Mouse (Mus musculus): ENCODE data around the gene Phf6.

- TF ChIP-seq CTCF (conservative IDR thresholded peaks at IDR 0.05 in 1 of 2, IDR thresholded peaks at IDR 0.05 in 1 of 2; ENCODE audit: low read depth in 2 of 2, low read length in 2 of 2) (no peak), USF1 (IDR thresholded peaks at IDR 0.05; ENCODE audit: low read depth, low read length) (no peak), SIN3A (IDR thresholded peaks at IDR 0.05; ENCODE audit: low read length) (no peak), USF2 (conservative IDR thresholded peaks at IDR 0.05; ENCODE audit: low read depth, low read length) (no peak), TCF12 (IDR thresholded peaks at IDR 0.05; ENCODE audit: low read depth, low read length) (no peak), PAX5 (IDR thresholded peaks at IDR 0.05; ENCODE audit: low read length) (no peak), MAFK (IDR thresholded peaks at IDR 0.05; ENCODE audit: insufficient replicate concordance, low read length) (no peak), POLR2A (IDR thresholded peaks at IDR 0.05; ENCODE audit: low read depth, low read length) (no peak)
Observed at GRCm38 (mm10) chrX:52945509-52945908, 33.4 kb downstream of the Phf6 start.
